Mouse (Mus musculus) erythroblast, embryonic 14.5 days (primary cell): ENCODE data around the gene Flvcr2. TPM values are rescaled to one million over a fixed set of nuclear protein-coding genes. Genes with fewer than 3 reads are reported as not detected.
"Not testable (repeated sequence)": the region's sequence is repeated elsewhere in the genome, so short reads cannot be mapped to it uniquely, and the experiment has no call there.

Source experiments
- H3K27me3 ChIP-seq: 2 replicates; pipeline ENCODE4 v1.6.1; 2012; ENCODE audit warnings: inconsistent platforms; ENCODE audit not compliant: control insufficient read depth
- H3K36me3 ChIP-seq: 2 replicates; pipeline ENCODE4 v1.6.1; 2012; ENCODE audit warnings: mild to moderate bottlenecking, inconsistent platforms; ENCODE audit not compliant: control insufficient read depth
- H3K4me1 ChIP-seq: 2 replicates; pipeline ENCODE4 v1.6.1; 2012; ENCODE audit warnings: inconsistent platforms; ENCODE audit not compliant: control insufficient read depth
- H3K4me3 ChIP-seq: replicated peaks from 2 replicates; pipeline ENCODE3; 2012; ENCODE audit warnings: moderate library complexity, mild to moderate bottlenecking, inconsistent platforms
- H3K9me3 ChIP-seq: 2 replicates; pipeline ENCODE4 v1.6.1; 2012; ENCODE audit warnings: low read length, inconsistent platforms, mixed read lengths; ENCODE audit not compliant: control insufficient read depth
- GATA1 ChIP-seq: IDR thresholded peaks from 2 replicates; pipeline ENCODE4 v1.6.1; 2012; ENCODE audit warnings: low read length, inconsistent platforms, mixed read lengths
- TAL1 ChIP-seq: IDR thresholded peaks from 3 replicates; pipeline ENCODE4 v1.6.1; 2012; ENCODE audit warnings: low read length, inconsistent platforms, mixed read lengths
- polyA plus RNA-seq: library from polyadenylated mRNA; stranded (reverse); fragments of >175 nt; gene quantifications from 2 replicates; pipeline ENCODE4 v1.2.3, GENCODE M21; 2012

Gene Flvcr2
- polyA plus RNA-seq, result not detected in 2 replicates

- peak within 1 kb of the TSS; percentile 47 for H3K4me3 ChIP-seq
Measured at GRCm38 (mm10) chr12:85745827-85746695, at the start of gene Flvcr2. TSS of gene Flvcr2 (plus strand) at chr12:85746539.

GRCm38 (mm10) chr12:85698179-85698578 lies 48.2 kb upstream of the Flvcr2 start:
- H3K4me3 ChIP-seq, result peak overlapping the region; percentile 30
- not testable (repeated sequence) for H3K4me1 ChIP-seq, H3K27me3 ChIP-seq, H3K9me3 ChIP-seq, H3K36me3 ChIP-seq

More at GRCm38 (mm10) chr12:85745827-85746695, at the start of gene Flvcr2:
- H3K36me3 ChIP-seq, result no peaks in the 10 kb centered on the region
- peaks cover 24% of the 10 kb centered on the region for H3K27me3 ChIP-seq
- H3K9me3 ChIP-seq, result no peaks in the 10 kb centered on the region
- H3K4me1 ChIP-seq, result peaks cover 2% of the 10 kb centered on the region
- TF ChIP-seq GATA1 (no peak), TAL1 (no peak)

- no peak for TF ChIP-seq GATA1
- TF ChIP-seq TAL1, result no peak
- H3K4me1 ChIP-seq, result peaks cover 11% of the 10 kb centered on the region
- no peaks in the 10 kb centered on the region for H3K27me3 ChIP-seq
- H3K36me3 ChIP-seq, result no peaks in the 10 kb centered on the region
- no peak overlapping the region for H3K4me3 ChIP-seq
- H3K9me3 ChIP-seq, result no peaks in the 10 kb centered on the region
Measured at GRCm38 (mm10) chr12:85700191-85700841, 46.0 kb upstream of the Flvcr2 start.

GRCm38 (mm10) chr12:85700842-85701223 lies 45.5 kb upstream of the Flvcr2 start:
- no peaks in the 10 kb centered on the region; the same call in 1 of the 2 replicates for H3K27me3 ChIP-seq
- TF ChIP-seq GATA1 (no peak), TAL1 (no peak)
- no peak overlapping the region for H3K4me3 ChIP-seq
- H3K36me3 ChIP-seq, result no peaks in the 10 kb centered on the region
- no peaks in the 10 kb centered on the region for H3K9me3 ChIP-seq
- H3K4me1 ChIP-seq, result peaks cover 16% of the 10 kb centered on the region

- H3K36me3 ChIP-seq, result no peaks in the 10 kb centered on the region
- H3K9me3 ChIP-seq, result no peaks in the 10 kb centered on the region
- H3K27me3 ChIP-seq, result no peaks in the 10 kb centered on the region; the same call in 1 of the 2 replicates
- peaks cover 19% of the 10 kb centered on the region for H3K4me1 ChIP-seq
- TF ChIP-seq TAL1 (no peak), GATA1 (no peak)
- H3K4me3 ChIP-seq, result no peak overlapping the region
Measured at GRCm38 (mm10) chr12:85702166-85703055, 43.9 kb upstream of the Flvcr2 start.

GRCm38 (mm10) chr12:85703507-85703906 lies 42.8 kb upstream of the Flvcr2 start:
- H3K4me3 ChIP-seq, result no peak overlapping the region
- H3K27me3 ChIP-seq, result no peaks in the 10 kb centered on the region; the same call in 1 of the 2 replicates
- no peaks in the 10 kb centered on the region for H3K36me3 ChIP-seq
- H3K9me3 ChIP-seq, result no peaks in the 10 kb centered on the region
- TF ChIP-seq GATA1 (no peak), TAL1 (no peak)
- peaks cover 19% of the 10 kb centered on the region for H3K4me1 ChIP-seq

- Histone ChIP-seq H3K9me3 (no peaks in the 10 kb centered on the region), H3K36me3 (no peaks in the 10 kb centered on the region), H3K4me3 (peak overlapping the region; percentile 57), H3K27me3 (no peaks in the 10 kb centered on the region; the same call in 1 of the 2 replicates), H3K4me1 (peaks cover 19% of the 10 kb centered on the region)
- TF ChIP-seq GATA1, result no peak
- TF ChIP-seq TAL1, result no peak
Measured at GRCm38 (mm10) chr12:85704566-85704965, 41.8 kb upstream of the Flvcr2 start.

GRCm38 (mm10) chr12:85705002-85705830 lies 41.1 kb upstream of the Flvcr2 start:
- H3K36me3 ChIP-seq, result no peaks in the 10 kb centered on the region
- H3K4me3 ChIP-seq, result peak overlapping the region; percentile 57
- H3K27me3 ChIP-seq, result no peaks in the 10 kb centered on the region; the same call in 1 of the 2 replicates
- TF ChIP-seq GATA1 (no peak), TAL1 (no peak)
- no peaks in the 10 kb centered on the region for H3K9me3 ChIP-seq
- peaks cover 19% of the 10 kb centered on the region for H3K4me1 ChIP-seq
